Mouse (Mus musculus) embryonic fibroblast, embryonic 13.5 days (primary cell): Measurements from ENCODE around the gene Hist1h2bh. TPM values are rescaled to one million over a fixed set of nuclear protein-coding genes. Genes with fewer than 3 reads are reported as not detected.
A peak's percentile ranks its signal among the peaks of the same experiment; 100 is the strongest.
"Not testable (repeated sequence)": the region's sequence is repeated elsewhere in the genome, so short reads cannot be mapped to it uniquely, and the experiment has no call there.

Source experiments
- H3K27ac ChIP-seq: 2 replicates; pipeline ENCODE4 v1.5.1; 2012; ENCODE audit warnings: low read length, control low read depth, inconsistent platforms; ENCODE audit not compliant: insufficient read depth
- H3K4me1 ChIP-seq: 2 replicates; pipeline ENCODE4 v1.6.1; 2011; ENCODE audit warnings: low read length; ENCODE audit not compliant: control insufficient read depth, insufficient read depth
- H3K4me3 ChIP-seq: 2 replicates; pipeline ENCODE4 v1.5.1; 2011; ENCODE audit warnings: mild to moderate bottlenecking, control low read depth, low read length; ENCODE audit not compliant: insufficient read depth
- CTCF ChIP-seq: IDR thresholded peaks from 2 replicates; pipeline ENCODE4 v1.5.1; 2011; ENCODE audit warnings: mild to moderate bottlenecking, control low read depth, low read length, moderate library complexity, borderline replicate concordance; ENCODE audit not compliant: insufficient read depth
- POLR2A ChIP-seq: IDR thresholded peaks from 2 replicates; pipeline ENCODE4 v1.6.1; 2011; ENCODE audit warnings: low read depth, mild to moderate bottlenecking, control low read depth, low read length, moderate library complexity
- polyA plus RNA-seq: library from polyadenylated mRNA; stranded (reverse); fragments of >200 nt; gene quantifications from 2 replicates; pipeline ENCODE4 v1.2.4, GENCODE M21; 2011; ENCODE audit warnings: low read depth; ENCODE audit not compliant: missing spikeins, insufficient read length

Hist1h2bh gene
- polyA plus RNA-seq, result 1.8 and 4.0 TPM in 2 replicates

- not testable (repeated sequence) for H3K4me1 ChIP-seq
- peak; percentile 95 for TF ChIP-seq POLR2A
- H3K4me3 ChIP-seq, result peak within 1 kb of the TSS; percentile 54
- peak within 1 kb of the TSS; percentile 79 for H3K27ac ChIP-seq
These were observed at the start of gene Hist1h2bh for GRCm38 (mm10) chr13:23542999-23543607. Gene Hist1h2bh, minus strand, starts transcription at chr13:23543392.

- H3K27ac ChIP-seq, result no peak overlapping the region
- H3K4me3 ChIP-seq, result no peak overlapping the region
- TF ChIP-seq POLR2A (no peak), CTCF (no peak)
- H3K4me1 ChIP-seq, result no peaks in the 10 kb centered on the region
These were observed 49.4 kb upstream of the Hist1h2bh start for GRCm38 (mm10) chr13:23592614-23593013.

DNA sequence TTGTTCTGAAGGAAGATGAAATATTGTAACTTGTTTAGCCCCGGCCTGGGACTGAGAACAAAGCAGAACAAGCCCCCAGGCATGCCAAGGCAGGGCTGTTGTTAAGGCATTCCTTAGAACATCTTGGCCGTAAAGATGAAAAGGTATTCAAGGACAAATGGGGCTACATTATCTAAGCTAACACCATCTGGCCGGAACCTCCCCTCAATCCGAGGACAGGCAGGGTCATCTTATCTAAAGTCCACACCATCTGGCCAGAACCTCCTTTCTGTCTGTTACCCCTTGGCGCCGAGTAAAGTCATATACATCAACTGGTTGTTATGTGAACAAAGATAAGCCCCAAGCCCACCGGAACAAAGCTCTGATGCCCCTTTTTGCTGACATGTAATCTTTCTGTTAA, 48.7 kb upstream of the Hist1h2bh start:
- H3K4me1 ChIP-seq, H3K4me3 ChIP-seq, H3K27ac ChIP-seq: not testable (repeated sequence)

GRCm38 (mm10) chr13:23591206-23591605, 48.0 kb upstream of the Hist1h2bh start:
- no peaks in the 10 kb centered on the region; the same call in 1 of the 2 replicates for H3K4me1 ChIP-seq
- no peak overlapping the region for H3K4me3 ChIP-seq
- TF ChIP-seq CTCF (no peak), POLR2A (no peak)
- no peak overlapping the region for H3K27ac ChIP-seq

DNA sequence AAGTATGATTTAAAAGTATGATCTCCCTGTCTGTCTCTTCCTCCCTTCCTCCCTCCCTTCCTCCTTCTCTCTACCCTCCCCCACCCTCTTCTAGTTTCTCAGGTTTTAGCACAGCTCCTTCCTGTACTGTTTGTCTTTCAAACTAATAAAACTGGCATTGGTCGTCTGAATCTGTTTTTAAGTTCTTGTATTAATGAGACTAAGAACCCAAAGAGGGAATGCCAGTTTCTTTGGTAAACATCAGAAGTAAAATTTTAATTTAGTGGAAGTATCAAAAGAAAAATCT, 43.7 kb upstream of the Hist1h2bh start:
- TF ChIP-seq CTCF (no peak), POLR2A (no peak)
- H3K4me3 ChIP-seq, result peak overlapping the region; percentile 29
- peak overlapping the region; percentile 94 for H3K27ac ChIP-seq
- H3K4me1 ChIP-seq, result peaks cover 3% of the 10 kb centered on the region

DNA sequence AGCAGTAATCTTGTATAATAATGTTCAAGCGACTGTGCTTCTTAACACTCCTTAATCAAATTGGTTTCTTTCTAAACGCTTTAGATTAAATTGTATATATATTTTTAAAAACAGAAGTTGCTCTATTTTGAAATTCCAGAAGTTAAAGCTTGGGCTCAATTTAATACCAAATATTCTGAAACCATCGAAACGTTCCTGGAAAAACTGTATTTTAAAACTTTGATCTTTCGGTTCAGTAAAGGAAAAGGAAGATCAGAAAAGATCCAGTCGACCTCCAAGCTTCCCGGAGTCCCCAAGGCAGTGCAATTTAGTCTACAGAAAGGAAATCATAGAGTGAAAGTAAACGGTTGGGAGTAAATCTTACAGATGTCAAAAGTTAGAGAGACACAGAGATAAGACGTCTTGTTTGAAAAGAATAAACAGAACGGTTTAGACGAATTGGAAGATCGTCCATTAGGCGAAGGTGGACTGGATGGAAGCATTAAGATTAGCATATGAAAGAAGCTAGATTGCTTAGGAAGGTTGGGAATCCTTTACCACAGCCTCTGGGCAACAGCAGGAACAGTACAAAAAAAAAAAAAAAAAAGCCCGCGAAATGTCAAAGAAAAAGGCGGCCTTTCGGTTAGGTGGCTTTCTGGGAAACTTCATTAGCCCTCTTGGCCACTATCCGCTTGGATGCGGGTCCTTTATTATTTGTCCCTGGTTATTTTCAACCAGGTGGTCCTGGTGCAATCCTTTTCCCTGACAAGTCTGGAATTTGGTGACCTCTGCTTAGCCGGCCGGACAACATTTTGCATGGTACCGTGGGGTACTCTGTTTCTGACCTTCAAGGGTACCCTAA, 43.1 kb upstream of the Hist1h2bh start:
- TF ChIP-seq CTCF (no peak), POLR2A (peak; percentile 33; the same call in 1 of the 2 replicates)
- H3K4me1 ChIP-seq, result peaks cover 3% of the 10 kb centered on the region
- H3K27ac ChIP-seq, result peak overlapping the region; percentile 94
- peak overlapping the region; percentile 29 for H3K4me3 ChIP-seq

DNA sequence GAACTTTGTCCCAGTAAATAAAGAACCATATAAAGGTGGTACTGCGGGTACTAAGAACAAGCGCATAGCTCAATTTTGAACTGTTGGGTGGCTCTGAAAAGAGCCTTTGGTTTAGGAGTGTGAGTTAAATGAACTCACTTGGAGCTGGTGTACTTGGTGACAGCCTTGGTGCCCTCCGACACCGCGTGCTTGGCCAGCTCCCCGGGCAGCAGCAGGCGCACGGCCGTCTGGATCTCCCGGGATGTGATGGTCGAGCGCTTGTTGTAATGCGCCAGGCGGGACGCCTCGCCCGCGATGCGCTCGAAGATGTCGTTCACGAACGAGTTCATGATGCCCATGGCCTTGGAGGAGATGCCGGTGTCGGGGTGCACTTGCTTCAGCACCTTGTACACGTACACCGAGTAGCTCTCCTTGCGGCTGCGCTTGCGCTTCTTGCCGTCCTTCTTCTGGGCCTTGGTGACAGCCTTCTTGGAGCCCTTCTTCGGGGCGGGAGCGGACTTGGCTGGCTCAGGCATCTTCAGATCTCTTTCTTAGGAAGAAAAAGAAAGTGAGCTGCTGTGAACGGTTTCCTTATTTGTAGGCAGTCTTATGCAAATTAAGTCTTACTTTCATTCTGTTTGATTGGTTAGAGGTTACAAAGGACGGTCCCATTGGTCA, 42.4 kb upstream of the Hist1h2bh start:
- Histone ChIP-seq H3K4me3 (peak overlapping the region; percentile 24), H3K27ac (peak overlapping the region; percentile 80)
- peak; percentile 95 for TF ChIP-seq POLR2A
- H3K4me1 ChIP-seq, result not testable (repeated sequence)

DNA sequence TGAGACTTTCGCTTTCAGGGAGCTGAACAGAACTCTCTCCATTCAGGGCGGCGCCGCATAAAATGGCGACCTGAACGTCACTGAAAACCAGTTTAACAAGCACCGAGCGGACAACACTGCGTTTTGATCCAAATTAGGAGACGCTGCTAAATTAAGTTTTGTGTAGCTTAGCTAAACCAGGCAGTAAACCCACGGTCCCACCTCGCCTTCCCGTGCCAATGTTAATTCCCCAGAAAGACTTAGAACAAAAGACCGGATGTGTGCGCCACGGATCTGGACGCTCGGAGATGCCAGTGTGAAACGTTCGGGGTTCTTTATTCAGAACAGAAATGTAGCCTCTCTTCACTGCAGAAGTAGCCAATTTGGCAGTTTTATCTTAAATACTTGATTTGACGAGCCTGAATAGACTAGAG, 41.8 kb upstream of the Hist1h2bh start:
- TF ChIP-seq CTCF (no peak), POLR2A (peak; percentile 88)
- peak overlapping the region; percentile 80 for H3K27ac ChIP-seq
- H3K4me3 ChIP-seq, result peak overlapping the region; percentile 24
- peaks cover 3% of the 10 kb centered on the region for H3K4me1 ChIP-seq

GRCm38 (mm10) chr13:23584331-23584730, 41.1 kb upstream of the Hist1h2bh start:
- Histone ChIP-seq H3K27ac (peak overlapping the region; percentile 80), H3K4me3 (peak overlapping the region; percentile 7; the same call in 1 of the 2 replicates), H3K4me1 (peaks cover 3% of the 10 kb centered on the region)
- TF ChIP-seq CTCF, result no peak
- TF ChIP-seq POLR2A, result peak; percentile 8; the same call in 1 of the 2 replicates
